Mouse (Mus musculus): ENCODE results near the gene Iqcj. TPM values are rescaled to one million over a fixed set of nuclear protein-coding genes. Genes with fewer than 3 reads are reported as not detected.
A peak's percentile ranks its signal among the peaks of the same experiment; 100 is the strongest.
"Not testable (repeated sequence)": the region's sequence is repeated elsewhere in the genome, so short reads cannot be mapped to it uniquely, and the experiment has no call there.

Iqcj gene
- polyA plus RNA-seq, 1 experiment from 2014 or later = 0.55 TPM

- no peak overlapping the region for H3K4me3 ChIP-seq (replicated peaks; ENCODE audit: low read depth, low read length)
- no peak overlapping the region for H3K27ac ChIP-seq (replicated peaks; ENCODE audit: low read depth, low read length)
- H3K27me3 ChIP-seq (ENCODE audit: control insufficient read depth, insufficient read depth, low read length) = no peaks in the 10 kb centered on the region
- 58% methylated on average over 9 of the region's 9 CpGs for WGBS
- H3K4me1 ChIP-seq (ENCODE audit: control insufficient read depth, insufficient read depth, low read length) = no peaks in the 10 kb centered on the region
- ATAC-seq (ENCODE audit: low FRiP score, low TSS enrichment) (no peak; the same call in 1 of the 2 replicates), DNase-seq (peak; percentile 70)
- H3K36me3 ChIP-seq (ENCODE audit: control insufficient read depth, insufficient read depth, low read length) = no peaks in the 10 kb centered on the region
- H3K9ac ChIP-seq (replicated peaks; ENCODE audit: low read length) = no peak overlapping the region
- no peak overlapping the region for H3K4me2 ChIP-seq (ENCODE audit: low read length)
- H3K9me3 ChIP-seq (ENCODE audit: control insufficient read depth, low read length) = no peaks in the 10 kb centered on the region
Measured at GRCm38 (mm10) chr3:68071395-68072386, 179.7 kb downstream of the Iqcj start.

- WGBS = 79% methylated on average over 4 of the region's 4 CpGs
- no peak for ATAC-seq (ENCODE audit: low FRiP score, low TSS enrichment)
Measured at GRCm38 (mm10) chr3:68077406-68077805, 185.4 kb downstream of the Iqcj start.

GRCm38 (mm10) chr3:68085024-68085423, 193.0 kb downstream of the Iqcj start:
- ATAC-seq (ENCODE audit: low FRiP score, low TSS enrichment) (no peak), DNase-seq (no peak)
- H3K36me3 ChIP-seq (ENCODE audit: control insufficient read depth, insufficient read depth, low read length) = no peaks in the 10 kb centered on the region
- WGBS = 77% methylated on average over 2 of the region's 2 CpGs
- H3K9me3 ChIP-seq (ENCODE audit: control insufficient read depth, low read length) = no peaks in the 10 kb centered on the region
- no peak overlapping the region for H3K4me3 ChIP-seq (replicated peaks; ENCODE audit: low read depth, low read length)
- H3K9ac ChIP-seq (replicated peaks; ENCODE audit: low read length) = no peak overlapping the region
- H3K27ac ChIP-seq (replicated peaks; ENCODE audit: low read depth, low read length) = no peak overlapping the region
- no peaks in the 10 kb centered on the region for H3K4me1 ChIP-seq (ENCODE audit: control insufficient read depth, insufficient read depth, low read length)
- no peak overlapping the region for H3K4me2 ChIP-seq (ENCODE audit: low read length)
- no peaks in the 10 kb centered on the region for H3K27me3 ChIP-seq (ENCODE audit: control insufficient read depth, insufficient read depth, low read length)

More at GRCm38 (mm10) chr3:68077406-68077805, 185.4 kb downstream of the Iqcj start:
- Histone ChIP-seq H3K9me3 (ENCODE audit: control insufficient read depth, low read length) (no peaks in the 10 kb centered on the region), H3K4me2 (ENCODE audit: low read length) (no peak overlapping the region), H3K27me3 (ENCODE audit: control insufficient read depth, insufficient read depth, low read length) (no peaks in the 10 kb centered on the region), H3K27ac (replicated peaks; ENCODE audit: low read depth, low read length) (no peak overlapping the region), H3K4me3 (replicated peaks; ENCODE audit: low read depth, low read length) (no peak overlapping the region), H3K9ac (replicated peaks; ENCODE audit: low read length) (no peak overlapping the region), H3K4me1 (ENCODE audit: control insufficient read depth, insufficient read depth, low read length) (no peaks in the 10 kb centered on the region), H3K36me3 (ENCODE audit: control insufficient read depth, insufficient read depth, low read length) (no peaks in the 10 kb centered on the region)
- no peak for DNase-seq

- ATAC-seq (ENCODE audit: low FRiP score, low TSS enrichment) = no peak
- 76% methylated on average over 4 of the region's 4 CpGs for WGBS
- H3K27ac ChIP-seq (replicated peaks; ENCODE audit: low read depth, low read length) = no peak overlapping the region
Measured at GRCm38 (mm10) chr3:68092108-68092507, 200.1 kb downstream of the Iqcj start.

GRCm38 (mm10) chr3:68096724-68097431, 204.9 kb downstream of the Iqcj start:
- H3K4me1 ChIP-seq (ENCODE audit: control insufficient read depth, insufficient read depth, low read length) = no peaks in the 10 kb centered on the region
- H3K9ac ChIP-seq (replicated peaks; ENCODE audit: low read length) = no peak overlapping the region
- H3K27ac ChIP-seq (replicated peaks; ENCODE audit: low read depth, low read length) = no peak overlapping the region
- H3K4me3 ChIP-seq (replicated peaks; ENCODE audit: low read depth, low read length) = no peak overlapping the region
- H3K9me3 ChIP-seq (ENCODE audit: control insufficient read depth, low read length) = no peaks in the 10 kb centered on the region
- DNase-seq = no peak
- WGBS = 84% methylated on average over 4 of the region's 4 CpGs
- no peak overlapping the region for H3K4me2 ChIP-seq (ENCODE audit: low read length)
- ATAC-seq (ENCODE audit: low FRiP score, low TSS enrichment) = no peak
- no peaks in the 10 kb centered on the region for H3K36me3 ChIP-seq (ENCODE audit: control insufficient read depth, insufficient read depth, low read length)
- H3K27me3 ChIP-seq (ENCODE audit: control insufficient read depth, insufficient read depth, low read length) = no peaks in the 10 kb centered on the region

More at GRCm38 (mm10) chr3:68092108-68092507, 200.1 kb downstream of the Iqcj start:
- no peaks in the 10 kb centered on the region for H3K4me1 ChIP-seq (ENCODE audit: control insufficient read depth, insufficient read depth, low read length)
- H3K27me3 ChIP-seq (ENCODE audit: control insufficient read depth, insufficient read depth, low read length) = no peaks in the 10 kb centered on the region
- no peak overlapping the region for H3K9ac ChIP-seq (replicated peaks; ENCODE audit: low read length)
- DNase-seq = no peak
- no peak overlapping the region for H3K4me2 ChIP-seq (ENCODE audit: low read length)
- H3K36me3 ChIP-seq (ENCODE audit: control insufficient read depth, insufficient read depth, low read length) = no peaks in the 10 kb centered on the region
- no peak overlapping the region for H3K4me3 ChIP-seq (replicated peaks; ENCODE audit: low read depth, low read length)
- no peaks in the 10 kb centered on the region for H3K9me3 ChIP-seq (ENCODE audit: control insufficient read depth, low read length)

GRCm38 (mm10) chr3:68099561-68099960, 207.5 kb downstream of the Iqcj start:
- H3K4me2 ChIP-seq (ENCODE audit: low read length); H3K9ac ChIP-seq (replicated peaks; ENCODE audit: low read length); ATAC-seq (ENCODE audit: low FRiP score, low TSS enrichment); H3K27ac ChIP-seq (replicated peaks; ENCODE audit: low read depth, low read length); H3K4me1 ChIP-seq (ENCODE audit: control insufficient read depth, insufficient read depth, low read length); DNase-seq; H3K36me3 ChIP-seq (ENCODE audit: control insufficient read depth, insufficient read depth, low read length); H3K9me3 ChIP-seq (ENCODE audit: control insufficient read depth, low read length); H3K4me3 ChIP-seq (replicated peaks; ENCODE audit: low read depth, low read length); H3K27me3 ChIP-seq (ENCODE audit: control insufficient read depth, insufficient read depth, low read length): not testable (repeated sequence)
- WGBS = 91% methylated on average over 6 of the region's 6 CpGs

- DNase-seq (no peak), ATAC-seq (ENCODE audit: low FRiP score, low TSS enrichment) (no peak)
- Histone ChIP-seq H3K4me1 (ENCODE audit: control insufficient read depth, insufficient read depth, low read length) (no peaks in the 10 kb centered on the region), H3K9me3 (ENCODE audit: control insufficient read depth, low read length) (no peaks in the 10 kb centered on the region), H3K27me3 (ENCODE audit: control insufficient read depth, insufficient read depth, low read length) (no peaks in the 10 kb centered on the region), H3K4me3 (replicated peaks; ENCODE audit: low read depth, low read length) (no peak overlapping the region), H3K4me2 (ENCODE audit: low read length) (no peak overlapping the region), H3K36me3 (ENCODE audit: control insufficient read depth, insufficient read depth, low read length) (no peaks in the 10 kb centered on the region), H3K9ac (replicated peaks; ENCODE audit: low read length) (no peak overlapping the region), H3K27ac (replicated peaks; ENCODE audit: low read depth, low read length) (no peak overlapping the region)
- WGBS = 80% methylated on average over 4 of the region's 4 CpGs
Measured at GRCm38 (mm10) chr3:68101343-68101742, 209.3 kb downstream of the Iqcj start.

GRCm38 (mm10) chr3:68105081-68105685, 213.2 kb downstream of the Iqcj start:
- no peak overlapping the region for H3K27ac ChIP-seq (replicated peaks; ENCODE audit: low read depth, low read length)
- DNase-seq (peak; percentile 60), ATAC-seq (ENCODE audit: low FRiP score, low TSS enrichment) (no peak)
- no peaks in the 10 kb centered on the region for H3K27me3 ChIP-seq (ENCODE audit: control insufficient read depth, insufficient read depth, low read length)
- no peak overlapping the region for H3K9ac ChIP-seq (replicated peaks; ENCODE audit: low read length)
- 63% methylated on average over 2 of the region's 2 CpGs for WGBS
- no peak overlapping the region for H3K4me2 ChIP-seq (ENCODE audit: low read length)
- H3K4me3 ChIP-seq (replicated peaks; ENCODE audit: low read depth, low read length) = no peak overlapping the region
- H3K9me3 ChIP-seq (ENCODE audit: control insufficient read depth, low read length) = no peaks in the 10 kb centered on the region
- H3K36me3 ChIP-seq (ENCODE audit: control insufficient read depth, insufficient read depth, low read length) = no peaks in the 10 kb centered on the region
- no peaks in the 10 kb centered on the region for H3K4me1 ChIP-seq (ENCODE audit: control insufficient read depth, insufficient read depth, low read length)

Data from midbrain, embryonic 14.5 days (tissue).